Mouse (Mus musculus) liver, adult 10 weeks (tissue): Measurements from ENCODE around the gene Cdc42ep5. TPM values are rescaled to one million over a fixed set of nuclear protein-coding genes. Genes with fewer than 3 reads are reported as not detected.

Source experiments
- polyA plus RNA-seq: library from polyadenylated mRNA; stranded (reverse); fragments of 350-450 nt; fragmentation: Illumina TruSeq; extraction: RNeasy Lipid Tissue Mini Kit (QIAGEN cat#74804); gene quantifications from one replicate; pipeline ENCODE4 v1.2.3, GENCODE M21; 2014; ENCODE audit warnings: low read depth, low replicate concordance

The Cdc42ep5 gene
- not detected for polyA plus RNA-seq

GRCm38 (mm10) chr7:4164090-4164910 lies at the start of gene Cdc42ep5:
Cdc42ep5 (minus strand) TSS chr7:4164860.

GRCm38 (mm10) chr7:4150059-4150541 lies 14.6 kb downstream of the Cdc42ep5 start, which contains the start of gene Leng9:
Leng9 (minus strand) TSS chr7:4150374.

GRCm38 (mm10) chr7:4136771-4137531 lies 27.7 kb downstream of the Cdc42ep5 start, which contains the start of gene Leng8:
Leng8 (plus strand) TSS chr7:4137039.

GRCm38 (mm10) chr7:4119344-4119902 lies 45.2 kb downstream of the Cdc42ep5 start, which contains the start of gene Ttyh1:
Ttyh1 (plus strand) TSS chr7:4119408.

Other genes starting within 250 kb of the Cdc42ep5 start
- gene Lilra6, start 249.4 kb downstream of the Cdc42ep5 start, polyA plus RNA-seq: 0.21 TPM
- gene Lair1, start 101.7 kb downstream of the Cdc42ep5 start, polyA plus RNA-seq: 4.6 TPM
- 0.21 TPM for gene Ttyh1, start 45.5 kb downstream of the Cdc42ep5 start, polyA plus RNA-seq
- 14.3 TPM for gene Leng8, start 27.8 kb downstream of the Cdc42ep5 start, polyA plus RNA-seq
- 0.29 TPM for gene Leng9, start 14.5 kb downstream of the Cdc42ep5 start, polyA plus RNA-seq
- 5.0 TPM for gene Lilra5, start 72.9 kb upstream of the Cdc42ep5 start, polyA plus RNA-seq
- gene Ncr1, start 172.9 kb upstream of the Cdc42ep5 start, polyA plus RNA-seq: 0.64 TPM
- not detected for gene Gp6, start 232.9 kb upstream of the Cdc42ep5 start, polyA plus RNA-seq